Comparison of ENCODE assay signal across 18 mouse cellular contexts in the genomic region with DNA sequence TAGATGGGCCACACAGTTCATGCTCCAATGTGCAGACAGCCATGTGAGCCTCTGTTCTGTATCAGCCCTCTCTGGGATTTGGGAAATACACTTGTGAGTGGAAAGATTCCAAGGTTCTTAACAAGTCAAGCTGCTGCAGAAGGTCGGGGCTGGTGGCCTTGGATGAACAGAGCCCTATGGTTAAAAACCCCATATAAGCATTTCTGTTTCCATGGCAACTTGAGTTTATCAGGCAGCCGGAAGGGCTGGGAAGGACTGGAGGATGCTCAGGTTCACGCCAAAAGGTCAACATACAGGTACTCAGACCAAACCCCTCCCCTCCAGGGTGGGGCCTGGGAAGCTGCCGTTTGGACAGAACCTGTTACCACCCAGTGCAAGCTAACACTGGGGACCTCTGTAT. TPM values are rescaled to one million over a fixed set of nuclear protein-coding genes. Genes with fewer than 3 reads are reported as not detected.
DNase-seq lines count a peak whose midpoint lies in the region; ATAC-seq and TF ChIP-seq lines count a peak whose summit lies in the region.
"Had no signal": no experiment of that assay in that cellular context is flagged by ENCODE, and none has a peak within 500 bp of the region (broad histone marks: within the 10 kb centered on the region; RNA-seq: fewer than 3 reads in every experiment).

No protein-coding gene starts in this region.

- H3K4me2 ChIP-seq in heart, embryonic 13.5 days = no peak overlapping the region
- H3K4me2 ChIP-seq: embryonic facial prominence, embryonic 15.5 days; forebrain, embryonic 12.5 days; limb, embryonic 13.5 days; midbrain, embryonic 12.5 days had no signal

- H3K27me3 ChIP-seq in heart, embryonic 13.5 days (replicated peaks) = peaks cover 16% of the 10 kb centered on the region

- no peak overlapping the region for H3K4me3 ChIP-seq in heart, embryonic 13.5 days
- H3K4me3 ChIP-seq in layer of hippocampus, adult 2 months = no peak overlapping the region
- H3K4me3 ChIP-seq: embryonic facial prominence, embryonic 15.5 days; forebrain, embryonic 12.5 days; limb, embryonic 13.5 days; midbrain, embryonic 12.5 days; myocyte had no signal

- WGBS in heart, embryonic 13.5 days = 27% methylated on average over 4 of the region's 4 CpGs

- no peak for ATAC-seq in heart, embryonic 13.5 days (ENCODE audit: extremely low read depth, insufficient number of reproducible peaks, low FRiP score, low TSS enrichment)
- ATAC-seq: intestine, embryonic 16.5 days had no signal

- no peak for TF ChIP-seq CTCF in layer of hippocampus, adult 2 months (conservative IDR thresholded peaks at IDR 0.05)

- H3K4me1 ChIP-seq in heart, embryonic 13.5 days = peaks cover 28% of the 10 kb centered on the region
- H3K4me1 ChIP-seq: midbrain, embryonic 12.5 days had no signal

- 0 out of 2 replicates have a peak overlapping the region, but pooled peaks have one; percentile 59 for H3K27ac ChIP-seq in heart, embryonic 13.5 days (replicated peaks)
- H3K27ac ChIP-seq in layer of hippocampus, adult 2 months = peak overlapping the region; percentile 79; the same call in 1 of the 2 replicates
- H3K27ac ChIP-seq: forebrain, embryonic 12.5 days; limb, embryonic 13.5 days; midbrain, embryonic 12.5 days had no signal

- DNase-seq in adrenal gland, adult 8-10 months = peak; percentile 63
- DNase-seq in adrenal gland, postnatal 25 days = no peak
- no peak for DNase-seq in heart, adult 8-10 months (ENCODE audit: low spot score)
- no peak for DNase-seq in layer of hippocampus, adult 2 months (ENCODE audit: low spot score in 2 of 2)
- DNase-seq in layer of hippocampus, postnatal 14 days (ENCODE audit: low spot score in 2 of 2) = no peak
- DNase-seq in MN1 (ENCODE audit: low spot score) = peak; percentile 24
- DNase-seq in embryo, embryonic 10 days (ENCODE audit: low spot score) = no peak
- DNase-seq: cerebellum, adult 18-20 months; gastrocnemius, postnatal 10 days; layer of hippocampus, postnatal 36 days; thymus, adult 18-20 months had no signal

- no peaks in the 10 kb centered on the region for H3K9me3 ChIP-seq in heart, embryonic 13.5 days
- H3K9me3 ChIP-seq: embryonic facial prominence, embryonic 15.5 days; forebrain, embryonic 12.5 days; limb, embryonic 13.5 days; midbrain, embryonic 12.5 days had no signal

- no peaks in the 10 kb centered on the region for H3K36me3 ChIP-seq in heart, embryonic 13.5 days
- H3K36me3 ChIP-seq: embryonic facial prominence, embryonic 15.5 days; forebrain, embryonic 12.5 days; limb, embryonic 13.5 days; midbrain, embryonic 12.5 days had no signal

- H3K9ac ChIP-seq in heart, embryonic 13.5 days = peak overlapping the region; percentile 11; the same call in 1 of the 2 replicates
- H3K9ac ChIP-seq: embryonic facial prominence, embryonic 15.5 days; forebrain, embryonic 12.5 days; limb, embryonic 13.5 days; midbrain, embryonic 12.5 days had no signal

RNA-seq across cellular contexts. Expression of a gene that starts 49.4 kb away (rescaled TPM):
- total RNA-seq in adrenal gland, adult 8-10 months (2022) = 10 to 100 TPM; 36.0 to 59.9 (median 52.3) TPM
- total RNA-seq in adrenal gland, postnatal 25 days (2021) = 49.1 and 57.1 TPM in 2 replicates
- 2.1 and 2.3 TPM in 2 replicates for polyA plus RNA-seq in heart, embryonic 13.5 days (2015; fragmentation: Nextera tagmentation; extraction: Ambion mirVana)
- total RNA-seq in heart, adult 8-10 months (2022) = 1 to 10 TPM; 3.6 to 5.1 (median 4.4) TPM
- 10 to 100 TPM; 68.8 to 75.0 TPM for total RNA-seq in layer of hippocampus, adult 2 months (2021)
- 10 to 100 TPM; 80.3 to 84.9 TPM for total RNA-seq in layer of hippocampus, postnatal 14 days (2021)

Comparison
In these comparisons a context has a peak if more than half of its experiments do, and no peak if none do; other contexts are left out.
1. DNase-seq: peak in adrenal gland, adult 8-10 months (single experiment) and MN1 (single experiment); none in adrenal gland, postnatal 25 days (single experiment), heart, adult 8-10 months (single experiment), layer of hippocampus, adult 2 months (0 of 2), layer of hippocampus, postnatal 14 days (0 of 2) and embryo, embryonic 10 days (single experiment).